Mouse (Mus musculus) G1E (cell line): ENCODE measurements around the gene Neurl4. TPM values are rescaled to one million over a fixed set of nuclear protein-coding genes. Genes with fewer than 3 reads are reported as not detected.

Source experiments
- ATAC-seq: 2 replicates; pipeline ENCODE4 v1.8.0; 2016; ENCODE audit warnings: mild to moderate bottlenecking; ENCODE audit not compliant: insufficient number of reproducible peaks, poor library complexity, low FRiP score, severe bottlenecking; ENCODE audit errors: extremely low read depth
- DNase-seq: peaks from one replicate; pipeline ENCODE4 v3.0.0; 2012; ENCODE audit warnings: low spot score
- H3K27me3 ChIP-seq: 2 replicates; pipeline ENCODE4 v1.6.1; 2012; ENCODE audit warnings: mild to moderate bottlenecking, low read length, inconsistent platforms; ENCODE audit not compliant: insufficient read depth
- H3K36me3 ChIP-seq: replicated peaks from 2 replicates; pipeline ENCODE3; 2012; ENCODE audit warnings: mild to moderate bottlenecking, inconsistent platforms
- H3K4me1 ChIP-seq: 2 replicates; pipeline ENCODE4 v1.6.1; 2012; ENCODE audit warnings: low read depth, low read length, inconsistent platforms, mixed read lengths; ENCODE audit not compliant: insufficient read depth
- H3K4me3 ChIP-seq: 2 replicates; pipeline ENCODE4 v1.5.1; 2012; ENCODE audit warnings: low read depth, mild to moderate bottlenecking, inconsistent platforms, low read length, moderate library complexity, mixed read lengths
- H3K9me3 ChIP-seq: replicated peaks from 2 replicates; pipeline ENCODE4 v1.6.1; 2012; ENCODE audit warnings: inconsistent platforms
- CTCF ChIP-seq: IDR thresholded peaks from 2 replicates; pipeline ENCODE4 v1.5.1; 2012; ENCODE audit warnings: low read depth, low read length, inconsistent platforms, mixed read lengths
- GATA1 ChIP-seq: IDR thresholded peaks from 2 replicates; pipeline ENCODE4 v1.6.1; 2012; ENCODE audit warnings: borderline replicate concordance, low read length, inconsistent platforms, mixed read lengths
- GATA2 ChIP-seq: IDR thresholded peaks from 2 replicates; pipeline ENCODE4 v1.6.1; 2012; ENCODE audit warnings: low read depth, low read length, inconsistent platforms, borderline replicate concordance
- POLR2AphosphoS5 ChIP-seq: IDR thresholded peaks from 2 replicates; pipeline ENCODE4 v1.6.1; 2012; ENCODE audit warnings: low read depth, low read length, inconsistent platforms; ENCODE audit not compliant: insufficient replicate concordance
- TAL1 ChIP-seq: conservative IDR thresholded peaks from 2 replicates; pipeline ENCODE4 v1.6.1; 2012; ENCODE audit warnings: low read depth, low read length, inconsistent platforms, mixed read lengths
- polyA plus RNA-seq: library from polyadenylated mRNA; stranded (reverse); fragments of >175 nt; gene quantifications from 2 replicates; pipeline ENCODE4 v1.2.3, GENCODE M21; 2012
- total RNA-seq, 2 experiments: library from RNA; stranded (forward) in 1 of 2; stranded (reverse) in 1 of 2; fragments of 200-1000 nt in 1 of 2; fragments of >200 nt in 1 of 2; fragmentation: Nextera tagmentation in 1 of 2; gene quantifications; 2 replicates each; pipeline ENCODE4 v1.2.3; 2014 to 2017

Neurl4 gene
- total and polyA plus RNA-seq, 3 experiments: 25.7 to 87.0 (median 27.2) TPM

DNA sequence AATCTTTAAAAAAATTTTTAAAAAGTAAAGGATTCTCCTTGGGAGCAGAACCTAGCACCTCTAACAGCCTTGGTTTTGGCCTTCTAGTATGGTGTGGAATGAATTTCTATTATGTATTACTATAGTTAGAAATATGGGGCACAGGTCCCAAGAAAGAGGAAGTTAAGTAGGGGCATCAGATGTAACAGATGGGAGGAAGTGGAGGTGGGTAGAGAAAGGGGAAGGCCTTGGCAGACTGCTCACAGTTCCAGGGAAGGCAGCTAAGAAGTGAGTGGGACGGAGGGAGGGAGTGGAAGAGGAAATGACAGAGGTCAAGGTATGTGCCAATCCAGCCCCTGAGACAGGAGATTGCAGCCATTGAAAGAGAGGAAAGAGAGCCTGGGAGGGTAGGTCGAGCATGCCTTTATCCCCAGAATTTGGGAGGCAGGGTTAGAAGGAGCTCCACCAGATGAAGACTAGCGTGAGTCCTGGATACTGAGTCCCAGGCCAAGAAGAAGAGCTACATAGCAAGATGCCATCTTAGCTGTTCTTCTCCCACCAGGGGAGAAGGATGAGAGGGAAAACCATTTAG is 30.2 kb downstream of the Neurl4 start:
- peaks cover 18% of the 10 kb centered on the region for H3K27me3 ChIP-seq
- ATAC-seq (peak; percentile 84), DNase-seq (peak; percentile 77)
- H3K4me3 ChIP-seq: peak overlapping the region; percentile 44; the same call in 1 of the 2 replicates
- peaks cover 13% of the 10 kb centered on the region for H3K9me3 ChIP-seq
- H3K36me3 ChIP-seq: no peaks in the 10 kb centered on the region
- TF ChIP-seq CTCF (no peak), POLR2AphosphoS5 (no peak)
- peaks cover 61% of the 10 kb centered on the region for H3K4me1 ChIP-seq

GRCm38 (mm10) chr11:69931769-69932168 is 30.9 kb downstream of the Neurl4 start:
- Histone ChIP-seq H3K9me3 (peaks cover 14% of the 10 kb centered on the region), H3K27me3 (peaks cover 25% of the 10 kb centered on the region), H3K4me1 (peaks cover 61% of the 10 kb centered on the region), H3K36me3 (no peaks in the 10 kb centered on the region), H3K4me3 (peak overlapping the region; percentile 38; the same call in 1 of the 2 replicates)
- DNase-seq (no peak), ATAC-seq (no peak)
- TF ChIP-seq GATA1: no peak
- TF ChIP-seq TAL1: no peak
- TF ChIP-seq CTCF: no peak
- no peak for TF ChIP-seq GATA2

GRCm38 (mm10) chr11:69932254-69932653 is 31.4 kb downstream of the Neurl4 start:
- Histone ChIP-seq H3K4me1 (peaks cover 61% of the 10 kb centered on the region), H3K36me3 (no peaks in the 10 kb centered on the region), H3K27me3 (peaks cover 30% of the 10 kb centered on the region), H3K9me3 (peaks cover 14% of the 10 kb centered on the region), H3K4me3 (peak overlapping the region; percentile 38; the same call in 1 of the 2 replicates)
- DNase-seq (no peak), ATAC-seq (no peak)
- TF ChIP-seq TAL1 (no peak), CTCF (no peak), POLR2AphosphoS5 (no peak), GATA1 (no peak), GATA2 (no peak)

GRCm38 (mm10) chr11:69933066-69933465 is 32.2 kb downstream of the Neurl4 start:
- DNase-seq (no peak), ATAC-seq (no peak)
- H3K4me3 ChIP-seq: no peak overlapping the region
- TF ChIP-seq GATA1 (no peak), GATA2 (no peak), CTCF (no peak), POLR2AphosphoS5 (no peak), TAL1 (no peak)
- no peaks in the 10 kb centered on the region for H3K36me3 ChIP-seq
- peaks cover 14% of the 10 kb centered on the region for H3K9me3 ChIP-seq
- H3K27me3 ChIP-seq: peaks cover 38% of the 10 kb centered on the region
- H3K4me1 ChIP-seq: peaks cover 58% of the 10 kb centered on the region

DNA sequence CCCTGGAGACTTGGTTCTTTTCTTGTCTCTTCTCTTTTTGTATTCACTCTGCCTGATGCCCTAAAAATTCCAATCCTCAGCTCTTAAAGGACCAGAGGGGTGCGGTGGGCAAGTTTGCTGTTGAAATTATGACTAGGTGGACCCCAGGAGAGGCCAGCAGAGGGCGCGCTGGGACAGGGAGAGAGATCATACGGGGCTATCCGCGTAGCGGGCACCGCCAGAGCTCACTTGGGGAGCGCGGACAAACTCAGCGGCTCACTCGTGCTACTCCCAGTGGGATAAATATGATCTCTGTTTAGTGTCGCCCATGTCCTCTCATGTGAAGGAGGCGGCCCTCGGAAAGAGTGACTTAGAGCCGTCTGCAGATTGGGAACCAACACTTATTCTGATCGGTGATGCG is 33.3 kb downstream of the Neurl4 start:
- H3K27me3 ChIP-seq: peaks cover 49% of the 10 kb centered on the region
- no peaks in the 10 kb centered on the region for H3K36me3 ChIP-seq
- peak; percentile 57 for DNase-seq
- H3K4me3 ChIP-seq: no peak overlapping the region; the same call in 1 of the 2 replicates
- TF ChIP-seq CTCF: peak; percentile 35; the same call in 1 of the 2 replicates
- no peak for TF ChIP-seq GATA2
- peaks cover 50% of the 10 kb centered on the region for H3K4me1 ChIP-seq
- no peak for ATAC-seq
- H3K9me3 ChIP-seq: peaks cover 14% of the 10 kb centered on the region

- peaks cover 14% of the 10 kb centered on the region for H3K9me3 ChIP-seq
- H3K4me1 ChIP-seq: peaks cover 44% of the 10 kb centered on the region
- H3K27me3 ChIP-seq: peaks cover 54% of the 10 kb centered on the region
- no peaks in the 10 kb centered on the region for H3K36me3 ChIP-seq
- ATAC-seq (no peak), DNase-seq (no peak)
- TF ChIP-seq TAL1 (no peak), GATA2 (no peak), GATA1 (no peak), POLR2AphosphoS5 (no peak), CTCF (no peak)
- no peak overlapping the region for H3K4me3 ChIP-seq
Observed at GRCm38 (mm10) chr11:69934681-69935080, 33.8 kb downstream of the Neurl4 start.
